Mouse (Mus musculus) embryonic fibroblast, embryonic 13.5 days (primary cell): Measurements from ENCODE around the gene Kdelc2.

ENCODE experiments used
- CTCF ChIP-seq: IDR thresholded peaks from 2 replicates; pipeline ENCODE4 v1.5.1; 2011; ENCODE audit warnings: mild to moderate bottlenecking, control low read depth, low read length, moderate library complexity, borderline replicate concordance; ENCODE audit not compliant: insufficient read depth
- POLR2A ChIP-seq: IDR thresholded peaks from 2 replicates; pipeline ENCODE4 v1.6.1; 2011; ENCODE audit warnings: low read depth, mild to moderate bottlenecking, control low read depth, low read length, moderate library complexity

DNA sequence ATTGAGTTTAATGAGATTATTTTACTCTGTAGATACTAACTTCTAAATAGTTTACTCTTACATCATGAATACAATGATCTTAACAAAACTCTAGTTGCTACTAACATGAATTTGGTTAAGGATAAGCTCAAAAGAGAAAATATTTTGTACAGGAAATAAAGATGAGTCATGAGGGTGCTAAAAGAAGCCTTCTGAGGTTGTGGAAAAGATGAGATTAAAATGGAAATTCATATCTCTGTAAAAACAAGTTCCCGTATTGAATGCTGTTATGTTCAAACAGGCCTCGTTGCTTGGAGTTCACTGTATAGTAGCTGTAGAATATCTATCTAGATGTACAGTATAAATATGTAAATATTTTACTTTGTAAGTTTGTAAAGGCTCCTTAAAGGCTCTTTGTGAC lies 3.2 kb upstream of the Kdelc2 start:
- no peak for TF ChIP-seq CTCF
- TF ChIP-seq POLR2A, result no peak
